Mouse (Mus musculus): Measurements from ENCODE around the gene Bckdk. TPM values are rescaled to one million over a fixed set of nuclear protein-coding genes. Genes with fewer than 3 reads are reported as not detected.

Gene Bckdk
- polyA plus RNA-seq (2014; fragmentation: Illumina TruSeq; extraction: RNeasy Lipid Tissue Mini Kit (QIAGEN cat#74804); ENCODE audit: insufficient read depth, low read depth, low replicate concordance), result 36.0 TPM

DNA sequence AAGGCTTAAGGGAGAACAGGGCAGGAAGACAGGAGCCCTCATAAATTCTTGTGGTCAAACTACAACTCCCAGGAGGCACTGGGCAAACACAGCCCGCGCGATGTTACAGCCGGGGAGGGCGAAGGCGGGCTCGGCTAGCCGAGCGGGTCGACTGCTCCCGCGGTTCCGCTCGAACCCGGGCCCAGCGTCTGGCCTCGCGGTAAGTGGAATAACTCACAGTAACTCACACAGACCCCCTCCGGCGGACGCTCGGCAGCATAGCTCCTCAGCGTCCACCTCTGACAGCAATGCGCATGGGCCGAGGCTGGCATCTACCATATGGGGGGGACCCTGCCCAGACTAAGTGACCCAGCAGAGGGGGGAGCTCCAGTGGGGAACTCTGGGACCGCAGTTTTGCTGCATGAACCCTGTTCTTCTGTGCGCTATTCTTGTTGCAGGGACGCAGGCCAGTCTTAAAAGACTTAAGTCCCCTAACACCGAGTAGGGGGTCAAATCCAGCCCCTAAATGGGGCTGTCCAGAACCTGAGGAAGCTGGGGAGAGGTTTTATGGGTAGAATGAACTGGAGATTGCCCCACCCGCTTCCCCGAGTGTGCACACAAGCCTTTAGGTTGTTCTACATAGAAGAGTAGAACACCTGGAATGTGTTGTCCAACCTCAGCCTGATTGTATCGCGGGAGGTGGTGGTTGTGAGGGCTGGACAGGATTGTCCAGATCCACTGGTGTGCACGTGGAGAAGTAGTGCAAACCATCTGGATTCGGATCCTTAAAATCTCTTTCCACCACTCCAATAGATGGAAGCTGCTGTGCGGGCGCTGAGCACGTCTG is at the start of gene Bckdk:
Gene Bckdk, plus strand, starts transcription at position 112 of the 826 bp plus-strand sequence.

DNA sequence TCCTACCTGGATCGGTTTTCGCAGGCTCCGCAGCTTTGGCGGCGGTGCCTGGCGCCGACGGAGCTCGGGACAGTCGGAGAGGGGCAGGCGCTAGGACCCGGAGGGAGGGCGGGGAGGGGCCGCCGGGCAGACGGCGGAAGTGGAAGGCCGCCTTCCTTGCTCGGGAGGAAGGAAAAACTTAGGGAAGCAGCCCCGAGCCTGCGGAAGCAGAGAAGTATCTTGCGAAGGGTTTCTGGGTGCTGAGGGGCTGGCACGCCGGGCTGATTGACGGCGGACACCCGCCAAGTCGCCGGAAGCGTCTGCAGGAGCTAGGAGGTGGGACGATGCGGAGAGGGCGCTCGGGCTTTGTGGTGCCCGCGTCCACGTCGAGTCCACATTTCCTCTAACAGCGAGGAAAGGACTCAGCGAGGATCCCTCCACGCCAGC is 27.8 kb upstream of the Bckdk start, which contains the start of gene Zfp646:
Gene Zfp646, plus strand, starts transcription at position 181 of the 426 bp plus-strand sequence.

DNA sequence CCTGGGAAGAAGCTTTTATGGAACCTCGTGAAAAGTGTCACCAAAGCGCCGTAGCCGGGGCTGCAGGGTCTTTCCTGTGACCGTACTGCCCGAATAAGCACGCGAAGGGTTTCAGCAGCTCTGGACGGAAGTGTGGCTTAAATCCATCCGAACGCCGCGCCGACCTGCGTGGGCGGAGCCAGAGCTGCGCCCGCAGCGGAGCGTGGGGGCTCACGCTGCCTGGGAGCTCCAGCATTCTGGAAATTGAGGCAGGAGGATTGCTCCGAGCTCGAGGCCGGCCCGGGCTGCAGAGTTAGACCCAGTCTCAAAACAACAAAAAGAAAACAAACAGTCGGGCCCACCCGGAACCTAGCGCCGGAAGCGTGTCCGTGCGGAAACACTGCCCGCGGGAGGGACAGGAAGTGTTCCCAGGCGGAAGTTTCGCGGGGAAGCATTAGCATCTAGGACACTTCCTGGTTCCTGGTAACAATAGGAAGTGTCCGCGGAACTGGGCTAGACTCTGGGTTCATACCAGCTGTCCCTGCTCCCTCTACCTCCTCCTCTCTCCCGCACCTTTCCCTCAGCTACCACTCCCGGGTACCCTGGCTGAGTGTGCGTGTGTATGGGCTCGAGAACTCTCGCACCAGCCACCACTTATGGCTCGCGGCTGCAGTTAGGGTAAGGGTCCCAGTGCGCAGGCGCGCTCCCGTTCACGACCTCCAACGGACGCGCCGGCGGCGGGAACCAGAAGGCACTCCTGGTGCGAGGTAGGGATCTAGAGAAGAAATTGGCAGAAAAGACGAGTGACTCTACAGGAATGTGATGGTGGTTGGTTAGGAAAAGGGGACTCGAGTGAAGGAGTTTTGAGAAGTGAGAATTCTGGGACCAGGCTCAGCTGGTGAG is 27.2 kb upstream of the Bckdk start, which contains the start of gene Zfp668:
Gene Zfp668, minus strand, starts transcription at position 362 of the 882 bp plus-strand sequence.

DNA sequence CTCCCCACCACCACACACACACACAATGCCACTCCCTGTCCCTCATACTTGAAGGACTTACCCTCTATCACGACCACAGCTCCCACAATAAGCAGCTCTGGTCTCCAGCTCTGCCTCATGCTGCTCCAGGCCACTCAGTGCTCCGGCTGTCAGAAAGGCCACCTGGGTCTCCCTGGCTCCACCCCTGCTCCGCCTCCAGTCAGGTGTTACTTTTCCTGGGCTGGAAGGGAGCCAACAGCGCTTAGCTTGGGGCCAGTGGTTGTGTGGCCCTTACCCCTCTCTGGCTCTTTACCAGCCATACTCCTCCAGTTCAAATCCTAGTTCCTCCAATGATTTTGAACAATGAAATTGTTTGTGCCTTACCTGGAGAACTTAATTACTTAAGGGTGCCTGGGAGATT is 13.1 kb upstream of the Bckdk start, which contains the start of gene Prss53:
Gene Prss53, minus strand, starts transcription at position 173 of the 400 bp plus-strand sequence.

DNA sequence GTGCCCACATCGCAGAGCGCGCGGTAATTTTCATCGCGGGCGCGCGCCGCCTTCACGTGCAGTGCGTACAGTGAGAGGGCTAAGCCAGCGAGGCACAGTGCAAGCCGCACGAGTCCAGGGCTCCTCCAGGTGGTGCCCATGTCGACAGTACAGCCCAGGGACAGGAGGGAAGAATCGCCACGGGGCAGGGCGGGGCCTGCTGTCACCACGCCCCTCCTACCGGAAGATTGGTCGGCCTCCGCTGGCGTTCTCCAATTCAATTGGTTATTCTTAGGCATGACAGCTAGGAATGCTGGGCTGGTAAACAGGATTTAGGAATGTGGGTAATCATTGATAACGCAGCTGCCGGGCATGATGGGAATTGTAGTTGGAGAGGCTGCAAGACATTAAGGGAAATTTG is 8.4 kb upstream of the Bckdk start, which contains the start of the genes Gm21974 and Vkorc1:
Gene Gm21974, minus strand, starts transcription at position 13 of the 400 bp plus-strand sequence.
Gene Vkorc1, minus strand, starts transcription at position 176 of the 400 bp plus-strand sequence.

DNA sequence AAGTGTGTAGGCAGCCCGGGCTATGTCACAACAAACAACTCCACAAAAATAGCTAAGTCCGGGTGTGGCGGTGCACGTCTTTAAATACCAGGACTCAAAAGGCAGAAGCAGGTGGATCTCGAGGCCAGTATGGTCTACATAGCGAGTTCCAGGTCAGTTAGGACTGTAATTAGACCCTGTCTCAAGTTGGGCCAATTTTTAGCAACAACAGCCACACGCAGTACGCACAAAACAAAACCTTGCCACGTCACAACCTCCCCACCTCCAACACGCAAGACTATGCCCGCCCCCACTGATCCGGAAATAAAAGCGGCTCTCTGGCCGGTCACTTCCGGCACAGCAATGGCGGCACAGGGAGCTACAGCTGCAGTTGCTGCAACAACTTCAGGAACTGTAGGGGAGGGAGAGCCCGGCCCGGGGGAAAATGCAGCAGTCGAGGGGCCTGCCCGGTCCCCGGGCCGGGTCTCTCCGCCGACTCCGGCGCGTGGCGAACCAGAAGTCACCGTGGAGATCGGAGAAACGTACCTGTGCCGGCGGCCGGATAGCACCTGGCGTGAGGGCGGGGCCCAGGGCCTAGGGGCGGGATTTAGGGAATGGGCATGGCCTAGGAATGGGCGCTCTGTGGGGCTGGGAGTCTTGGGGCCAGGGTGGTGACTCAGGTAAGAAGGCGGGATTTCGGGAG is 8.4 kb downstream of the Bckdk start, which contains the start of gene Kat8:
Gene Kat8, plus strand, starts transcription at position 327 of the 682 bp plus-strand sequence.

DNA sequence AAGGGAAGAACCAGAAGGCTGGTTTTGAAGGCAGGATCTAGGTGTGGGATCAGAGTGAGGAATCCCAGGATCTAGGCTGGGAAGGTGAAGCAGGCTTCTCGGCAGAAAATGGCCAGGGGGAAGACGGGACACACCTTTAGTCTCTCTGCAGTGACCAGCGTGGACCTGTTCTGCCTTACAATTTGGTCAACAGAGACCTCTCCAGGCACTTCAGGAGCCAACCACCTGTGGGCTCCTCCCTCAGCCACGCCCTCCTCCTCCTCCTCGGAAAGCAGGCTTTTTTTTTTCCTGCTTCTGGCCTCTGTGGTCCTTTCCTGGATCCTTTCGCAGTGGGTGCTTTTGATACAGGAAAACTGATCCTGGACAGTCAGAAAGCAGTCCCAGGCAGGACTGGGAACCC is 26.0 kb downstream of the Bckdk start, which contains the start of gene Prss8:
Gene Prss8, minus strand, starts transcription at position 182 of the 400 bp plus-strand sequence.

DNA sequence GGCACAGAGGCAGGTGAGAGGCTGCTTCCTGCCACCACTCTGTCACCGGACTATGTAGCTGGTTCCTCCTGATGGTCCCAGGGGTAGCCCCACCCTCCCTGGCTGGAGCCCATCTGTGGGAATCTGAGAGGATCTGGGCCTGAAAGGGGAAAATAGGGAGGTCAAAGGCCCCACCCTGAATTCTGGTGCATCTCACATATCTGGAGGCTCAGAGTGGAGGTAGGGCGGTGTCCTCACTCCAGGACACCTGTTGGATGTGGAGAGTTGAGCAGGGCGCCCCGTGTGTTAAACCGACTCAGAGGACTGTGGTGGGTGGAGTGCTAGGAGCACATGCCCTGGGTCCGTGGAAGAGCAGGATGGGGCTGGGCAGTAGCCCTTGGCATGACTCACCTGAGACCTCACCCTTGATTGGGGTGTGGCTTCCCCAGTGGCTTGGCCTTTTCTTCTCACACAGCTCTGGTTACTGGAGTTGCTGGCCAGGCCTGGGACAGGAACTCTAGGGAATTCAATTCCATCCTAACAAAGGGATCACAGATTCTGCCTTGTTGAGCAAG is 42.7 kb downstream of the Bckdk start, which contains the start of gene Prss36:
Gene Prss36, minus strand, starts transcription at position 256 of the 554 bp plus-strand sequence.

Other genes starting within 250 kb of the Bckdk start
- 35.1 TPM for gene Bcl7c, start 195.1 kb upstream of the Bckdk start, polyA plus RNA-seq (2014; fragmentation: Illumina TruSeq; extraction: RNeasy Lipid Tissue Mini Kit (QIAGEN cat#74804); ENCODE audit: insufficient read depth, low read depth, low replicate concordance)
- 5.6 TPM for gene Ctf1, start 191.3 kb upstream of the Bckdk start, polyA plus RNA-seq (2014; fragmentation: Illumina TruSeq; extraction: RNeasy Lipid Tissue Mini Kit (QIAGEN cat#74804); ENCODE audit: insufficient read depth, low read depth, low replicate concordance)
- gene Ctf2, start 171.9 kb upstream of the Bckdk start, polyA plus RNA-seq (2014; fragmentation: Illumina TruSeq; extraction: RNeasy Lipid Tissue Mini Kit (QIAGEN cat#74804); ENCODE audit: insufficient read depth, low read depth, low replicate concordance), result not detected
- gene Fbxl19, start 159.5 kb upstream of the Bckdk start, polyA plus RNA-seq (2014; fragmentation: Illumina TruSeq; extraction: RNeasy Lipid Tissue Mini Kit (QIAGEN cat#74804); ENCODE audit: insufficient read depth, low read depth, low replicate concordance), result 5.9 TPM
- gene Orai3, start 134.3 kb upstream of the Bckdk start, polyA plus RNA-seq (2014; fragmentation: Illumina TruSeq; extraction: RNeasy Lipid Tissue Mini Kit (QIAGEN cat#74804); ENCODE audit: insufficient read depth, low read depth, low replicate concordance), result 36.1 TPM
- gene Setd1a, start 127.4 kb upstream of the Bckdk start, polyA plus RNA-seq (2014; fragmentation: Illumina TruSeq; extraction: RNeasy Lipid Tissue Mini Kit (QIAGEN cat#74804); ENCODE audit: insufficient read depth, low read depth, low replicate concordance), result 6.3 TPM
- not detected for gene Gm49388, start 118.5 kb upstream of the Bckdk start, polyA plus RNA-seq (2014; fragmentation: Illumina TruSeq; extraction: RNeasy Lipid Tissue Mini Kit (QIAGEN cat#74804); ENCODE audit: insufficient read depth, low read depth, low replicate concordance)
- gene Hsd3b7, start 103.5 kb upstream of the Bckdk start, polyA plus RNA-seq (2014; fragmentation: Illumina TruSeq; extraction: RNeasy Lipid Tissue Mini Kit (QIAGEN cat#74804); ENCODE audit: insufficient read depth, low read depth, low replicate concordance), result 43.9 TPM
- gene Stx4a, start 79.8 kb upstream of the Bckdk start, polyA plus RNA-seq (2014; fragmentation: Illumina TruSeq; extraction: RNeasy Lipid Tissue Mini Kit (QIAGEN cat#74804); ENCODE audit: insufficient read depth, low read depth, low replicate concordance), result 82.2 TPM
- 0.61 TPM for gene Stx1b, start 79.5 kb upstream of the Bckdk start, polyA plus RNA-seq (2014; fragmentation: Illumina TruSeq; extraction: RNeasy Lipid Tissue Mini Kit (QIAGEN cat#74804); ENCODE audit: insufficient read depth, low read depth, low replicate concordance)
- 7.3 TPM for gene Zfp646, start 27.9 kb upstream of the Bckdk start, polyA plus RNA-seq (2014; fragmentation: Illumina TruSeq; extraction: RNeasy Lipid Tissue Mini Kit (QIAGEN cat#74804); ENCODE audit: insufficient read depth, low read depth, low replicate concordance)
- gene Zfp668, start 27.3 kb upstream of the Bckdk start, polyA plus RNA-seq (2014; fragmentation: Illumina TruSeq; extraction: RNeasy Lipid Tissue Mini Kit (QIAGEN cat#74804); ENCODE audit: insufficient read depth, low read depth, low replicate concordance), result 2.2 TPM
- gene Prss53, start 13.1 kb upstream of the Bckdk start, polyA plus RNA-seq (2014; fragmentation: Illumina TruSeq; extraction: RNeasy Lipid Tissue Mini Kit (QIAGEN cat#74804); ENCODE audit: insufficient read depth, low read depth, low replicate concordance), result 1.5 TPM
- gene Gm21974, start 8.6 kb upstream of the Bckdk start, polyA plus RNA-seq (2014; fragmentation: Illumina TruSeq; extraction: RNeasy Lipid Tissue Mini Kit (QIAGEN cat#74804); ENCODE audit: insufficient read depth, low read depth, low replicate concordance), result not detected
- gene Vkorc1, start 8.5 kb upstream of the Bckdk start, polyA plus RNA-seq (2014; fragmentation: Illumina TruSeq; extraction: RNeasy Lipid Tissue Mini Kit (QIAGEN cat#74804); ENCODE audit: insufficient read depth, low read depth, low replicate concordance), result 114 TPM
- gene Kat8, start 8.4 kb downstream of the Bckdk start, polyA plus RNA-seq (2014; fragmentation: Illumina TruSeq; extraction: RNeasy Lipid Tissue Mini Kit (QIAGEN cat#74804); ENCODE audit: insufficient read depth, low read depth, low replicate concordance), result 15.1 TPM
- 48.3 TPM for gene Prss8, start 26.0 kb downstream of the Bckdk start, polyA plus RNA-seq (2014; fragmentation: Illumina TruSeq; extraction: RNeasy Lipid Tissue Mini Kit (QIAGEN cat#74804); ENCODE audit: insufficient read depth, low read depth, low replicate concordance)
- gene Prss36, start 42.6 kb downstream of the Bckdk start, polyA plus RNA-seq (2014; fragmentation: Illumina TruSeq; extraction: RNeasy Lipid Tissue Mini Kit (QIAGEN cat#74804); ENCODE audit: insufficient read depth, low read depth, low replicate concordance), result 8.8 TPM
- gene Fus, start 63.4 kb downstream of the Bckdk start, polyA plus RNA-seq (2014; fragmentation: Illumina TruSeq; extraction: RNeasy Lipid Tissue Mini Kit (QIAGEN cat#74804); ENCODE audit: insufficient read depth, low read depth, low replicate concordance), result 182 TPM
- 31.3 TPM for gene Pycard, start 89.8 kb downstream of the Bckdk start, polyA plus RNA-seq (2014; fragmentation: Illumina TruSeq; extraction: RNeasy Lipid Tissue Mini Kit (QIAGEN cat#74804); ENCODE audit: insufficient read depth, low read depth, low replicate concordance)
- gene Trim72, start 99.9 kb downstream of the Bckdk start, polyA plus RNA-seq (2014; fragmentation: Illumina TruSeq; extraction: RNeasy Lipid Tissue Mini Kit (QIAGEN cat#74804); ENCODE audit: insufficient read depth, low read depth, low replicate concordance), result 1.4 TPM
- gene Itgam, start 158.6 kb downstream of the Bckdk start, polyA plus RNA-seq (2014; fragmentation: Illumina TruSeq; extraction: RNeasy Lipid Tissue Mini Kit (QIAGEN cat#74804); ENCODE audit: insufficient read depth, low read depth, low replicate concordance), result 5.6 TPM
- 2.2 TPM for gene Gm49368, start 158.6 kb downstream of the Bckdk start, polyA plus RNA-seq (2014; fragmentation: Illumina TruSeq; extraction: RNeasy Lipid Tissue Mini Kit (QIAGEN cat#74804); ENCODE audit: insufficient read depth, low read depth, low replicate concordance)
- 11.9 TPM for gene Itgax, start 225.5 kb downstream of the Bckdk start, polyA plus RNA-seq (2014; fragmentation: Illumina TruSeq; extraction: RNeasy Lipid Tissue Mini Kit (QIAGEN cat#74804); ENCODE audit: insufficient read depth, low read depth, low replicate concordance)